Mouse (Mus musculus) heart, embryonic 15.5 days (tissue): ENCODE data around the gene Gm6763. TPM values are rescaled to one million over a fixed set of nuclear protein-coding genes. Genes with fewer than 3 reads are reported as not detected.
"Not testable (repeated sequence)": the region's sequence is repeated elsewhere in the genome, so short reads cannot be mapped to it uniquely, and the experiment has no call there.

Experiments
- ATAC-seq: fragments of 200-750 bp; cut with Nextera tagmentation; replicated peaks from 2 replicates; pipeline ENCODE4 v1.8.0; 2017; ENCODE audit warnings: low read depth, moderate TSS enrichment; ENCODE audit not compliant: insufficient number of reproducible peaks, insufficient read depth, low FRiP score
- H3K27ac ChIP-seq: fragments of 300-500 bp; sonication (generic); 2 replicates; pipeline ENCODE4 v1.5.1; 2015; ENCODE audit warnings: mild to moderate bottlenecking, inconsistent platforms
- H3K27me3 ChIP-seq: fragments of 300-500 bp; sonication (generic); 2 replicates; pipeline ENCODE4 v1.6.1; 2015; ENCODE audit warnings: inconsistent platforms
- H3K36me3 ChIP-seq: fragments of 300-500 bp; sonication (generic); 2 replicates; pipeline ENCODE4 v1.6.1; 2015; ENCODE audit warnings: mild to moderate bottlenecking, inconsistent platforms
- H3K4me1 ChIP-seq: fragments of 300-500 bp; sonication (generic); replicated peaks from 2 replicates; pipeline ENCODE4 v1.6.1; 2015; ENCODE audit warnings: inconsistent platforms
- H3K4me2 ChIP-seq: fragments of 300-500 bp; sonication (generic); 2 replicates; pipeline ENCODE4 v1.6.1; 2015; ENCODE audit warnings: inconsistent platforms, mild to moderate bottlenecking, moderate library complexity
- H3K4me3 ChIP-seq: fragments of 300-500 bp; sonication (generic); 2 replicates; pipeline ENCODE4 v1.5.1; 2015; ENCODE audit warnings: mild to moderate bottlenecking, inconsistent platforms
- H3K9ac ChIP-seq: fragments of 300-500 bp; sonication (generic); 2 replicates; pipeline ENCODE4 v1.6.1; 2015; ENCODE audit warnings: mild to moderate bottlenecking, inconsistent platforms
- H3K9me3 ChIP-seq: fragments of 300-500 bp; sonication (generic); replicated peaks from 2 replicates; pipeline ENCODE4 v1.6.1; 2016; ENCODE audit warnings: inconsistent platforms
- WGBS: fragments of 180-500 bp; shearing (Covaris S2); methylation state at CpG from one replicate; pipeline ENCODE4 v1.1.7; 2015; ENCODE audit warnings: mixed read lengths; 5-methylcytosine and 5-hydroxymethylcytosine counted together
- polyA plus RNA-seq: library from polyadenylated mRNA; unstranded; fragments of >200 nt; fragmentation: Nextera tagmentation; extraction: Ambion mirVana; gene quantifications from 2 replicates; pipeline ENCODE4 v1.2.1, GENCODE M21; 2015

The Gm6763 gene
- polyA plus RNA-seq, result not detected in 2 replicates

GRCm38 (mm10) chr10:104151197-104151596, at the start of gene Gm6763:
TSS of gene Gm6763 (plus strand) at chr10:104151497.
- no CpG with 5 or more reads among the region's 3 CpGs for WGBS
- not testable (repeated sequence) for H3K9me3 ChIP-seq, ATAC-seq, H3K4me1 ChIP-seq, H3K9ac ChIP-seq, H3K36me3 ChIP-seq, H3K4me2 ChIP-seq, H3K4me3 ChIP-seq, H3K27ac ChIP-seq, H3K27me3 ChIP-seq

GRCm38 (mm10) chr10:104110044-104110443, 41.3 kb upstream of the Gm6763 start:
- Histone ChIP-seq H3K27ac (no peak overlapping the region), H3K4me1 (no peaks in the 10 kb centered on the region), H3K36me3 (no peaks in the 10 kb centered on the region), H3K27me3 (no peaks in the 10 kb centered on the region), H3K4me2 (no peak overlapping the region), H3K9ac (no peak overlapping the region), H3K9me3 (no peaks in the 10 kb centered on the region), H3K4me3 (no peak overlapping the region)
- ATAC-seq, result no peak
- WGBS, result 57% methylated on average over 3 of the region's 3 CpGs

- no peak for ATAC-seq
- no peaks in the 10 kb centered on the region for H3K4me1 ChIP-seq
- WGBS, result 39% methylated on average over 2 of the region's 2 CpGs
- no peak overlapping the region for H3K27ac ChIP-seq
- H3K4me2 ChIP-seq, result no peak overlapping the region
- no peaks in the 10 kb centered on the region for H3K36me3 ChIP-seq
- no peaks in the 10 kb centered on the region for H3K9me3 ChIP-seq
- no peaks in the 10 kb centered on the region for H3K27me3 ChIP-seq
- no peak overlapping the region for H3K9ac ChIP-seq
- H3K4me3 ChIP-seq, result no peak overlapping the region
Measured at GRCm38 (mm10) chr10:104118312-104118711, 33.0 kb upstream of the Gm6763 start.

GRCm38 (mm10) chr10:104142687-104143086, 8.6 kb upstream of the Gm6763 start, which contains the start of gene Gm21293:
TSS of gene Gm21293 (plus strand) at chr10:104142987.
- not testable (repeated sequence) for H3K4me1 ChIP-seq, H3K27me3 ChIP-seq, H3K9me3 ChIP-seq, H3K4me3 ChIP-seq, H3K27ac ChIP-seq, H3K4me2 ChIP-seq, H3K36me3 ChIP-seq, ATAC-seq, H3K9ac ChIP-seq
- no CpG with 5 or more reads among the region's 3 CpGs for WGBS

- not testable (repeated sequence) for H3K4me1 ChIP-seq, H3K4me3 ChIP-seq, H3K9ac ChIP-seq, H3K4me2 ChIP-seq, H3K36me3 ChIP-seq, H3K27me3 ChIP-seq, ATAC-seq, H3K9me3 ChIP-seq, H3K27ac ChIP-seq
- no CpG with 5 or more reads among the region's 3 CpGs for WGBS
Measured at GRCm38 (mm10) chr10:104159706-104160105, 8.4 kb downstream of the Gm6763 start, which contains the start of gene Gm8764. TSS of gene Gm8764 (plus strand) at chr10:104160006.

GRCm38 (mm10) chr10:104168215-104168614, 16.9 kb downstream of the Gm6763 start, which contains the start of gene Gm21304:
TSS of gene Gm21304 (plus strand) at chr10:104168515.
- H3K36me3 ChIP-seq, ATAC-seq, H3K27me3 ChIP-seq, H3K4me1 ChIP-seq, H3K4me3 ChIP-seq, H3K27ac ChIP-seq, H3K4me2 ChIP-seq, H3K9me3 ChIP-seq, H3K9ac ChIP-seq: not testable (repeated sequence)
- no CpG with 5 or more reads among the region's 3 CpGs for WGBS

- WGBS, result no CpG with 5 or more reads among the region's 3 CpGs
Measured at GRCm38 (mm10) chr10:104176724-104177123, 25.4 kb downstream of the Gm6763 start, which contains the start of gene Gm21312. TSS of gene Gm21312 (plus strand) at chr10:104177024.

GRCm38 (mm10) chr10:104185233-104185632, 33.9 kb downstream of the Gm6763 start, which contains the start of gene Gm20765:
TSS of gene Gm20765 (plus strand) at chr10:104185533.
- not testable (repeated sequence) for H3K27ac ChIP-seq, H3K4me2 ChIP-seq, H3K36me3 ChIP-seq, H3K9me3 ChIP-seq, H3K4me1 ChIP-seq, H3K4me3 ChIP-seq, ATAC-seq, H3K27me3 ChIP-seq, H3K9ac ChIP-seq
- no CpG with 5 or more reads among the region's 3 CpGs for WGBS

More at GRCm38 (mm10) chr10:104176724-104177123, 25.4 kb downstream of the Gm6763 start, which contains the start of gene Gm21312:
- H3K4me3 ChIP-seq, ATAC-seq, H3K4me2 ChIP-seq, H3K9me3 ChIP-seq, H3K4me1 ChIP-seq, H3K27me3 ChIP-seq, H3K27ac ChIP-seq, H3K36me3 ChIP-seq, H3K9ac ChIP-seq: not testable (repeated sequence)

- H3K27me3 ChIP-seq, H3K4me3 ChIP-seq, H3K36me3 ChIP-seq, H3K9ac ChIP-seq, H3K9me3 ChIP-seq, ATAC-seq, H3K27ac ChIP-seq, H3K4me1 ChIP-seq, H3K4me2 ChIP-seq: not testable (repeated sequence)
- no CpG with 5 or more reads among the region's 3 CpGs for WGBS
Measured at GRCm38 (mm10) chr10:104193742-104194141, 42.4 kb downstream of the Gm6763 start, which contains the start of gene Gm4340. TSS of gene Gm4340 (plus strand) at chr10:104194042.

Other genes starting within 250 kb of the Gm6763 start
- gene Gm21293, start 8.5 kb upstream of the Gm6763 start, polyA plus RNA-seq, result not detected in 2 replicates
- gene Gm8764, start 8.5 kb downstream of the Gm6763 start, polyA plus RNA-seq, result not detected in 2 replicates
- not detected in 2 replicates for gene Gm21304, start 17.0 kb downstream of the Gm6763 start, polyA plus RNA-seq
- gene Gm21312, start 25.5 kb downstream of the Gm6763 start, polyA plus RNA-seq, result not detected in 2 replicates
- gene Gm20765, start 34.0 kb downstream of the Gm6763 start, polyA plus RNA-seq, result not detected in 2 replicates
- gene Gm4340, start 42.5 kb downstream of the Gm6763 start, polyA plus RNA-seq, result not detected in 2 replicates